Mouse (Mus musculus): ENCODE measurements around the gene Mis18a.

The Mis18a gene

GRCm38 (mm10) chr16:90703646-90704045, 23.6 kb downstream of the Mis18a start:
- peak; percentile 41 for DNase-seq

- no peak for DNase-seq
Observed at GRCm38 (mm10) chr16:90701541-90701940, 25.7 kb downstream of the Mis18a start.

- no peak for DNase-seq
Observed at GRCm38 (mm10) chr16:90699390-90699789, 27.8 kb downstream of the Mis18a start.

- DNase-seq = no peak
Observed at GRCm38 (mm10) chr16:90696306-90696705, 30.9 kb downstream of the Mis18a start.

- DNase-seq = peak; percentile 59
Observed at GRCm38 (mm10) chr16:90695121-90695520, 32.1 kb downstream of the Mis18a start.

GRCm38 (mm10) chr16:90694719-90695118, 32.5 kb downstream of the Mis18a start:
- DNase-seq = peak; percentile 66

GRCm38 (mm10) chr16:90693625-90694024, 33.6 kb downstream of the Mis18a start:
- no peak for DNase-seq

GRCm38 (mm10) chr16:90692704-90693385, 34.4 kb downstream of the Mis18a start:
- peak; percentile 35 for DNase-seq

- DNase-seq = peak; percentile 40
Observed at GRCm38 (mm10) chr16:90687687-90688263, 39.4 kb downstream of the Mis18a start.

- peak; percentile 45 for DNase-seq
Observed at GRCm38 (mm10) chr16:90687011-90687410, 40.2 kb downstream of the Mis18a start.

GRCm38 (mm10) chr16:90684092-90684491, 43.1 kb downstream of the Mis18a start:
- no peak for DNase-seq

GRCm38 (mm10) chr16:90679984-90680383, 47.2 kb downstream of the Mis18a start:
- no peak for DNase-seq

- no peak for DNase-seq
Observed at GRCm38 (mm10) chr16:90678820-90679219, 48.4 kb downstream of the Mis18a start.

- DNase-seq = peak; percentile 75
Observed at GRCm38 (mm10) chr16:90676920-90677574, 50.2 kb downstream of the Mis18a start.

- no peak for DNase-seq
Observed at GRCm38 (mm10) chr16:90674651-90675050, 52.6 kb downstream of the Mis18a start.

- DNase-seq = peak; percentile 72
Observed at GRCm38 (mm10) chr16:90673507-90674354, 53.5 kb downstream of the Mis18a start.

Data from lung, postnatal 10 days (tissue).